Mouse (Mus musculus) lung, postnatal 36 days (tissue): ENCODE results near the gene Dab1.
A peak's percentile ranks its signal among the peaks of the same experiment; 100 is the strongest.

Experiments
- DNase-seq: peaks from one replicate; pipeline ENCODE4 v3.0.0; 2022; ENCODE audit warnings: mixed read lengths

The Dab1 gene

DNA sequence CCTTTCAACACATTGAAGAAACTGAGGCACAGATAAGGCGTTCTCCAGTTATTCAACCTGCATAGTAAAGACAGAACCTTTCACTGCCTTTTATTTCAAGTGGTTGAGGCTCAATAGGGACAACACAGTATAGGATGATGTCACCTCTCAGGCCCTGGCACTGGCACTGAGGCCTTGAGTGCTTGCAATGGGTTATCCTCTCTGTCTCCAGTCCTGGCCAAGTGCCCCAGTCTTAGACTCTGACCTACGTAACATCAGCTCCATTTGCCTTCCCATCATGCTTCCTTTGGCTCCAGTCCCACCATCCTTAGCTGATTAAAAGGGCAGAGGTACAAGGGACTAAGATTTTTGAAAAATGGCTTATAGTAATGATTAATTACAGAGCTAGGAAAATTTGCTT, 220.4 kb downstream of the Dab1 start:
- DNase-seq, result no peak

DNA sequence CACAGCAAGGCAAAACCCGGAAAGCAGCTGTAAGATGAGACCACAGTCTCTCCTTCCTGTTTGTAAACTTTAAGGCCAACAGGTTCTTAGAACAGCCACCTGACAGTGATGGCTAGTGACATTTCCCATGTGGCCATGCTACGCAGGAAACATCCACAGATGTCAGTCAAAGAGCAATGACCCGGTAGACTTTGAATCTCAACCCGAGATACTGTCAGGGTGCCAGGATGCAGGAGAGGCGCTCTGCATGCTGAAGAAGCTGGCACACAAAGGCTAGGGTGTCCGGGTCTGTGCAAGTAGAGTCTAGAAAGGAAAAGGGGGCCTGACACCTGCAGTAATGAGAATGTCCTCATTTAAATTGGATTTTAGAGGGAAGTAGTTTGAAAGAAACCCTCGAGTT, 222.0 kb downstream of the Dab1 start:
- no peak for DNase-seq

- no peak for DNase-seq
Measured at GRCm38 (mm10) chr4:103844635-103845034, 225.5 kb downstream of the Dab1 start.

- DNase-seq, result no peak
Measured at GRCm38 (mm10) chr4:103857173-103857572, 238.0 kb downstream of the Dab1 start.

DNA sequence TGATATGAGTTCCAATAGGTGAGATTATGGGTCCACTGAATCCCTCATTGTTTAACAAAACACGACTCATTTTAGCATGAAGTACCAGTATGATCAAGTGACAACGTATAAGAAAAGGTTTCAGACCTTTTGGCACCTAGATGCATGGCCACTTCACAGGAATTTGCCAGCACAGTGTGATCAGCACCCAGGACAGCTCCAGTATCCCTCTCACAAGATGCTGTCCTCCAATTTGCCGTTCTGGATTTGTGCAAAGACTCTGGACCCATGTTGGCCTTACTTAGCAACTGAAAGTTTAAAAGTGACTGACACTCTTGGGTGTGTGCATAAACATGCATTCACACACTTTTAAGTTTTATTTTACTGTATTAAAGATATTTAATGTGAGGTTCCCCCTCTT, 256.4 kb downstream of the Dab1 start:
- no peak for DNase-seq

DNA sequence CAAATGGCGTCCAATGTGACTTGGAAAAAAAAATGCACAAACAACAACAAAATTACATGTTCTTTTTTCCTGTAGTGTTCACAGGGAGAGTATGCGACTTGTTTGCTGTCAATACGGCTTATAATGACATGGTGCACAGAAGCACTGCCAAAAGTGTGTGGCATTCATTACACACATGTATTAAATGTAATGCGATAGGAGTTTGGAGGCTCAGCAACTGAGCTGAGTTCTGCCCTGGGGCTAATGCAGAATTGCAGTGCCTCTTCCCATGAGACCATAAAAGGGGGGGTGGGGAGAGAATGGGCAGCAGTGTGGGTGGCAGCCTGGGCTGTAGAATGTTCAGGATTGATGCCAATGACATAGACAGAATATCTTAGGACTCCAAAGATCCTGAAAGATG, 259.7 kb downstream of the Dab1 start:
- no peak for DNase-seq

DNA sequence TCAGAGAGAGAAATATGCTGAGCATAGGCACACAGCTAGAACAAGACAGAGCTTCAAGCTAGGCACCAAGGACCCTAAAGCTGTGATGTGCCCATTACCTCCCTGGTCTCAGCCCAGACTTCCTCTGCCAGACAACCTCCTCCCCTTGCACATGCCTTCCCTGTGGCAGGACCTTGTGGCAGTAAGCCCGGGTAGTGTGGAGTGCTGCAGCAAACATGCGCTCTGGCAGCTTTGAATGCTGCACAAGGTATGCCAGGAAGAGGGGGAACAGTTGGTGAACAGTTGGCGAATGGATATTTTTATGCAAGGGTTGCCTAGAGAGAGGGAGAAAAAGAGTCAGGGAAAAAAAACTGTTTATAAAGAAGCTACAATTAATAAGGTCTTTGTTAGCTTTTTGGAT, 262.5 kb downstream of the Dab1 start:
- DNase-seq, result no peak

GRCm38 (mm10) chr4:103888086-103888485, 268.9 kb downstream of the Dab1 start:
- no peak for DNase-seq

- no peak for DNase-seq
Measured at GRCm38 (mm10) chr4:103889110-103889509, 270.0 kb downstream of the Dab1 start.

GRCm38 (mm10) chr4:103896806-103897205, 277.6 kb downstream of the Dab1 start:
- DNase-seq, result no peak

DNA sequence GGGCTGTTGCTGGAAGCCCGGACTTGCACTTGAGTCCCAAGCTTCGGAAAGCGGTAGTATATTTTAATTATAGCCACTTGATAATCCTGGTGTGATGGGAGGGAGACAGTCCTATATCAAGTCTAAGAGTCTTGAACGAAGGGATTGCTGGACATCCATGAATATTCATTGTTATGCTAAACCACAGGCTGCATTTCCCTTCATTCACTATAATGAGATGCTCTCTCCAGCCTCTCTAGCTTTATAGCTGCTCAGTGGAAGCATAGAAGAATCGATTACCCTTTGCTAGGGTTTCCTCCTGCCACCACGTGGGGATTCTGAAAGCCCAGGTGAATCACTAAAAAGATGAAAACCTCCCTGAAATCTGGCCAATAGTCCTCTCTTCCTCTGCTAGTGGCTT, 278.5 kb downstream of the Dab1 start:
- no peak for DNase-seq

DNA sequence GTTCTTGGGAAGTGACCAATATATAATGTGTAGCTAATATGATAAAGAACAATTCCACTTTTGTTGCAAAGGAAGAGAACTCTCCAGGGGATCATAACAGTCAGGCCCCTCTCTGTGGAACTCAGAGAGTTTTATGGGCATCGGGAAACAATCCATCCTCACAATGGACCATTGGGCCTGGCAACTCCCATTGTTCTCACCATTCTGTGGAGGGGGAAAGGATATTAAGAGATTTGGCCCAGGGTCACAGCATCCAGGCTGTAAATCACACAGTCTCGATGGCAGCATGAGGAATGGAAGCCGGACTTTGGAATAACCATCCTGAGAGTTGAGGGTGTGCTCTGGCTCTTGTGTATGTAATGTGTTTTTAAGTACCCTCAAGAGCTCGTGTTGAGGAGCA, 292.3 kb downstream of the Dab1 start:
- no peak for DNase-seq

- no peak for DNase-seq
Measured at GRCm38 (mm10) chr4:103912071-103912470, 292.9 kb downstream of the Dab1 start.

GRCm38 (mm10) chr4:103922431-103922931, 303.3 kb downstream of the Dab1 start:
- DNase-seq, result no peak

- DNase-seq, result no peak
Measured at GRCm38 (mm10) chr4:103926682-103927081, 307.5 kb downstream of the Dab1 start.

DNA sequence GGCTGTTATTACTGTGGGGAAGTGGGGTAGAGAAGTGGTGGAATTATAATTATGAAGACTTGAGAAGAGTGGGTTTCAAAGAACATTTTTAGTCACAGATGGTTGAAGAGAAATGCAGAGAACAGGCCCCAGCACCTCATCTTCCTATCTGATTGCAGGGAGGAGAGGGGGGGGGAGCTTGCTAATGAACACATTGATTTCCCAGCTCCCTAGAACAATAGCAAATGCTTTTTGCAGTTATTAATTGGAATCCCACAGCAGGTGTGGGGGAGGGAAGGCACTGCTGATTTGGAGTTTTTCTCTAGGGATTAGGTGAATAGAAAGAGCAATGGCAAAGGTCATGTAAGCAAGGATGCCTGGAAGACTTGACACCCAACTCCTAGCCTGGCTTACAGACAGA, 310.5 kb downstream of the Dab1 start:
- DNase-seq, result no peak

GRCm38 (mm10) chr4:103934364-103934763, 315.2 kb downstream of the Dab1 start:
- DNase-seq, result no peak

DNA sequence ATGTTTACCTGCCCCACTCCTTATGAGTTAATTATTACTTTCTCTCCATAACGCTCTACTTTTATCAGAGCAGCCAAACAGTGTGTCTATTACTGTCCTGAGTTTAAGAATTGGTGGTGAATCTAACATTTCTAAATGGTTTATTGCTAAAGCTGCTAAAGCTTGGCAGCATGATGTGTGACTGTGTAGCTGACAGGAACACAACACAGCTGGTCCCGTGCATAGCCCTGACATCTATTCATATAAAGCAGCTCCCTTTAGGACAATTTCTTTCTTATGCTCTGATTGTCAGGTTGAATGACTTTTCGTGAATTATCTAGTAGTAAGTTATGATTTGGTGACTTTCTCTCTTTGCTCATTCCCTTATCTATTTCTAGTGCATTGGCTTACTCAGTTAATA, 329.1 kb downstream of the Dab1 start:
- DNase-seq, result peak; percentile 5

DNA sequence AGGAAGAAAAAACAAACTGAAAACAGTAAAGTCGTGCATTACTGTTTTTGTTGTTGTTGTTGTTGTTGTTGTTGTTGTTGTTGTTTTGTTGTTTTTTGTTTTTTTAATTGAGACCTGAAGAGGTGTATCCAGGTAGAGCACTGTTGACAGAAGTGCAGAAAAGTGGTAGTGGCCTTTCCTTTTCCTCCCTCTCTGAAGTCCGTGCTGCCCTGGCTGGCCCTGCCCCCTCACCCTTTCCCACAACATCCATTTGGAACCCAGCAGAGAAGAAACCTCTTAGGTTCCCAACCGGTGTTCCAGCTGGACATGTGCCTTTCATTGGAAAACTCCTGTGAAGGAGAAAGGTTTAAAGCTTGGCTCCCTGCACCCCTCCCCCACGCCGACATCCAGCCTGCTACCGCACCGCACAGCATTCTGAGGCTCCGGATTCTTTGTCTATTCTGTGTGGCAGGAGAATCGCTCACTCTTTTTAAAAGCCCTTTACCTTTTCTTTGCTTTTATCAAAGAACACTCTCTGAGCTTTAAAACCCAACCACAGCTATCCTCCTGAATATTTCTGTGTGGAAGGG, 334.6 kb downstream of the Dab1 start:
- DNase-seq, result no peak

- DNase-seq, result no peak
Measured at GRCm38 (mm10) chr4:103961134-103962049, 342.2 kb downstream of the Dab1 start.

DNA sequence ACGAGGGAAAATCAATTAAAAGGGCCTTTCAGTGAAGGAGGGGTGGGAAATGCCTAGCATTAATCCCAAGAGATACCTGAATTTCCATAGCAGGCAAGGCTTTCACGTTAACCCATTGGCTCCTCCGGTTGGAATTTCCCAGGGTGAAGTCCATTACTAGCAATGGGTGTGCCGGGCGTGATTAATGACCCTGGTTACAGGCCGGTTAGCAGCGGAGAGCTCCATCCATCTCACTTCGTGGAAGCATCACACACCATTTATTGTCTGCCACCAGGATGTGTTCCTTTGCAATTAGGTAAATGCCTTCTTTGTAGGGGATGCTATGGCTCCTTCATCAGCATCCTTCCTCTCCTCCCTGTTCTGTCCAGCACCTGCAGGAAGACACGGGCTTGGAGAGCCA, 350.7 kb downstream of the Dab1 start:
- no peak for DNase-seq

- peak; percentile 0 for DNase-seq
Measured at GRCm38 (mm10) chr4:103974536-103974935, 355.4 kb downstream of the Dab1 start.

DNA sequence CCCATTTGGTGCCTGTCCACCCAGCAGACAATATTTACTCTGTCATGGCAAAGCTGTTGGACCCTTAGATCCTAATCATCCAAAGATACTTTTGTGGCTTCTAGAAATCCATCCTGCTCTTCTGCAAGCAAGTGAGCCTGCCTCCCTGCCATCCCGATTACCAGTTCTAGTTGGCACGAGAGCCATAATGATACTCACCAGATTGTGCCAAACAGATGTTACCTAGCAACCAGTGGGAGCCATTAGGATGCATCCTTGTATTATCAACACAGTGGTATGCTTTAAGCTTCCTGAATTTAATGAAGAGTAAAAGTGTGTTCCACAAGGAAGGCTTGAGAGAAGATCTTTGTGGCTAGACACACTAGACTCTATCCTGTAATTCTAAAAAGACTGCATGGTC, 355.8 kb downstream of the Dab1 start:
- DNase-seq, result no peak

DNA sequence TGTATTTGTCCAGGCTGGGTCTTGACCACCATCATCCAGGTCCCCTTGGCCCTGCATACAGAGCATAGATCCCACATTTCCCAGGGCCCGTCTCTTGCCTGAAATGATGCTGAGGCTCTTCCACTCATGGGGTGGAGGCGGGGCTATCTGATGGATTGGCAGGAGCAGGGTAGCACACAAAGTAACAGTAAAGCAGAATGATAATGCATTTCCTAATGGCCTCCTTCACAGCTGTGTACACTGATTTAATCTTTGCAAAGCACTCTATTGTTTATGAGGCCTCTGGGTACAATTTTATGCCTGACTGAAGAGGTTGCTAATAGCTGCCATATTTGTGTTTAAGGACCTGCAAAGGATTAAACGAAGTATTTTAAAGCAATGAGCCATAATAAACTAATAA, 374.7 kb downstream of the Dab1 start:
- DNase-seq, result no peak
